Mouse (Mus musculus): ENCODE results near the gene Slc30a4. TPM values are rescaled to one million over a fixed set of nuclear protein-coding genes. Genes with fewer than 3 reads are reported as not detected.

The Slc30a4 gene
- polyA plus RNA-seq, 1 experiment = 6.2 TPM

GRCm38 (mm10) chr2:122708080-122708479 lies 5.6 kb upstream of the Slc30a4 start:
- DNase-seq = no peak
- Histone ChIP-seq H3K27ac (ENCODE audit: insufficient read depth, low read depth, low read length) (no peak overlapping the region), H3K36me3 (ENCODE audit: control insufficient read depth, insufficient read depth, low read length) (no peaks in the 10 kb centered on the region), H3K4me1 (ENCODE audit: control insufficient read depth, insufficient read depth, low read length) (no peaks in the 10 kb centered on the region), H3K27me3 (replicated peaks; ENCODE audit: control insufficient read depth, insufficient read depth, low read length) (no peaks in the 10 kb centered on the region), H3K4me3 (ENCODE audit: insufficient read depth, low read depth, low read length) (no peak overlapping the region)
- TF ChIP-seq POLR2A (IDR thresholded peaks at IDR 0.05; ENCODE audit: low read depth, low read length) (no peak), CTCF (conservative IDR thresholded peaks at IDR 0.05; ENCODE audit: insufficient read depth, insufficient read length, low read depth, low read length) (no peak)
- 58% methylated on average over 3 of the region's 3 CpGs for WGBS

DNA sequence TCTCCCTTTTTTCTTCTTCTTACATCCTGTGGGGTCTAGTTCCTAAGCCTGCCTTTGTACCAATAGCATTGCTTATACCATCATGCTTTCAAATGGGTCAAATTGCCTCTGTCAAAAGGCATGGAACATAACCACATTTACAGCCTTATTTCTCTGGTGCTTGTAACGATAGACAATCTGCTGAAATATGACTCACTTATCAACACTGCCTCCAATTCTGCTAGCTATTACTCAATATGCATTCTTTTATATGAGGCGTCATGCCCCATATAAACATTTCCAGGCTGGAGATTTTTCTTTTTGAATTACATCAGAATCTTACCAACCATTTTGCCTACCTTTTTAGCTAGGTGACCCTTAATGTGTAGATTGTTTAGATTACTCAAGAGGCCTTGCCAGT lies 2.1 kb upstream of the Slc30a4 start:
- Histone ChIP-seq H3K4me1 (ENCODE audit: control insufficient read depth, insufficient read depth, low read length) (no peaks in the 10 kb centered on the region; the same call in 1 of the 2 replicates), H3K4me3 (ENCODE audit: insufficient read depth, low read depth, low read length) (no peak overlapping the region), H3K27me3 (replicated peaks; ENCODE audit: control insufficient read depth, insufficient read depth, low read length) (no peaks in the 10 kb centered on the region), H3K36me3 (ENCODE audit: control insufficient read depth, insufficient read depth, low read length) (no peaks in the 10 kb centered on the region), H3K27ac (ENCODE audit: insufficient read depth, low read depth, low read length) (no peak overlapping the region)
- 94% methylated on average over 2 of the region's 2 CpGs for WGBS
- no peak for TF ChIP-seq CTCF (conservative IDR thresholded peaks at IDR 0.05; ENCODE audit: insufficient read depth, insufficient read length, low read depth, low read length)
- TF ChIP-seq POLR2A (IDR thresholded peaks at IDR 0.05; ENCODE audit: low read depth, low read length) = no peak
- no peak for DNase-seq

- no peaks in the 10 kb centered on the region; the same call in 1 of the 2 replicates for H3K4me1 ChIP-seq (ENCODE audit: control insufficient read depth, insufficient read depth, low read length)
- DNase-seq = peak; percentile 49
- no peaks in the 10 kb centered on the region for H3K27me3 ChIP-seq (replicated peaks; ENCODE audit: control insufficient read depth, insufficient read depth, low read length)
- under 1% methylated on average over 15 of the region's 15 CpGs for WGBS
- no peaks in the 10 kb centered on the region for H3K36me3 ChIP-seq (ENCODE audit: control insufficient read depth, insufficient read depth, low read length)
- peak overlapping the region; percentile 78 for H3K4me3 ChIP-seq (ENCODE audit: insufficient read depth, low read depth, low read length)
- TF ChIP-seq CTCF (conservative IDR thresholded peaks at IDR 0.05; ENCODE audit: insufficient read depth, insufficient read length, low read depth, low read length) (no peak), POLR2A (IDR thresholded peaks at IDR 0.05; ENCODE audit: low read depth, low read length) (no peak)
- peak overlapping the region; percentile 2; the same call in 1 of the 2 replicates for H3K27ac ChIP-seq (ENCODE audit: insufficient read depth, low read depth, low read length)
Measured at GRCm38 (mm10) chr2:122701871-122702180, 637 bp downstream of the Slc30a4 start.

- Histone ChIP-seq H3K27me3 (replicated peaks; ENCODE audit: control insufficient read depth, insufficient read depth, low read length) (no peaks in the 10 kb centered on the region), H3K4me1 (ENCODE audit: control insufficient read depth, insufficient read depth, low read length) (no peaks in the 10 kb centered on the region; the same call in 1 of the 2 replicates), H3K36me3 (ENCODE audit: control insufficient read depth, insufficient read depth, low read length) (no peaks in the 10 kb centered on the region), H3K4me3 (ENCODE audit: insufficient read depth, low read depth, low read length) (no peak overlapping the region), H3K27ac (ENCODE audit: insufficient read depth, low read depth, low read length) (no peak overlapping the region)
- no peak for DNase-seq
- WGBS = 71% methylated on average over 8 of the region's 8 CpGs
- TF ChIP-seq POLR2A (IDR thresholded peaks at IDR 0.05; ENCODE audit: low read depth, low read length) = no peak
- no peak for TF ChIP-seq CTCF (conservative IDR thresholded peaks at IDR 0.05; ENCODE audit: insufficient read depth, insufficient read length, low read depth, low read length)
Measured at GRCm38 (mm10) chr2:122701012-122701411, 1.5 kb downstream of the Slc30a4 start.

GRCm38 (mm10) chr2:122697526-122697925 lies 4.9 kb downstream of the Slc30a4 start:
- Histone ChIP-seq H3K4me1 (ENCODE audit: control insufficient read depth, insufficient read depth, low read length) (no peaks in the 10 kb centered on the region; the same call in 1 of the 2 replicates), H3K27ac (ENCODE audit: insufficient read depth, low read depth, low read length) (no peak overlapping the region), H3K4me3 (ENCODE audit: insufficient read depth, low read depth, low read length) (no peak overlapping the region), H3K36me3 (ENCODE audit: control insufficient read depth, insufficient read depth, low read length) (no peaks in the 10 kb centered on the region), H3K27me3 (replicated peaks; ENCODE audit: control insufficient read depth, insufficient read depth, low read length) (no peaks in the 10 kb centered on the region)
- 83% methylated on average over 2 of the region's 2 CpGs for WGBS
- DNase-seq = no peak
- TF ChIP-seq POLR2A (IDR thresholded peaks at IDR 0.05; ENCODE audit: low read depth, low read length) = no peak
- TF ChIP-seq CTCF (conservative IDR thresholded peaks at IDR 0.05; ENCODE audit: insufficient read depth, insufficient read length, low read depth, low read length) = no peak

DNA sequence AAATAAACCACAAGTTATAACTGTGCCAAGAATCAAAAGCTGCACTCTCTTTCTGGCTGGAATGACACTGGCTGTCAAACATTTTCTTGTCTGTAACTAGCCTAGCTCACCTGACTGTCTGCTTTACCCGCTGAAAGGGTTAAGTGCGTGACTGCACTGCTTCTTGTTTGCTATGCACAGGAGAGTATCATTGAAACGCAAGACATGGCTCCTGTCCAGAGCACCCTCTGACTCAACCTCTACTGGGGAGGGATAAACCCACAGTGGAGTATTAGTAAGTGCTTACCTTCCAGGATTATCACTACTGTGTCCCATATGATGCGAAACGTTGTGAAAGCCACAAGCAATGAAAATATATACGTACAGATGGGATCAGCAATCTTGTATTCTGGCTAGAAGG lies 15.8 kb downstream of the Slc30a4 start:
- H3K4me1 ChIP-seq (ENCODE audit: control insufficient read depth, insufficient read depth, low read length) = no peaks in the 10 kb centered on the region
- peaks cover 4% of the 10 kb centered on the region; the same call in 1 of the 2 replicates for H3K36me3 ChIP-seq (ENCODE audit: control insufficient read depth, insufficient read depth, low read length)
- H3K4me3 ChIP-seq (ENCODE audit: insufficient read depth, low read depth, low read length) = no peak overlapping the region
- DNase-seq = no peak
- 80% methylated on average over 6 of the region's 6 CpGs for WGBS
- H3K27ac ChIP-seq (ENCODE audit: insufficient read depth, low read depth, low read length) = no peak overlapping the region
- TF ChIP-seq CTCF (conservative IDR thresholded peaks at IDR 0.05; ENCODE audit: insufficient read depth, insufficient read length, low read depth, low read length) = no peak
- no peak for TF ChIP-seq POLR2A (IDR thresholded peaks at IDR 0.05; ENCODE audit: low read depth, low read length)
- no peaks in the 10 kb centered on the region for H3K27me3 ChIP-seq (replicated peaks; ENCODE audit: control insufficient read depth, insufficient read depth, low read length)

DNA sequence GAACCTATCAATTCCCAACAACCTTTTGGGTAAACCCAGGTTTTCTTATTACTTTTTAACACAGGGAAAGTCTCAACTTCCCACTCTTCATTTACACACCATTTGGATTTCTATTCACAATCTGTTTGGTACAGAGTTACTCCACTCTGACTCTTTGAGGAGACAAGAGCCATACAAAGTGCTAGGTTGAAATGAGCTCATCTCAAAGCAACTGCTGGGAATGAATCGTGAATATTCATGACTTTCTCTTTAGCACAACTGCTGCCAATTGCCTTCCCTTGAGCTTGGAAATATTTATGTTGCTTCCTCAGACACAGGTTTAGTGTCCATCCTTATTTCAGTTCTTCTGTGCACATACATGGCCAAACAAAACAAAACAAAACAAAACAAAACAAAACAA lies 18.8 kb downstream of the Slc30a4 start:
- TF ChIP-seq CTCF (conservative IDR thresholded peaks at IDR 0.05; ENCODE audit: insufficient read depth, insufficient read length, low read depth, low read length) (no peak), POLR2A (IDR thresholded peaks at IDR 0.05; ENCODE audit: low read depth, low read length) (no peak)
- no peak for DNase-seq
- Histone ChIP-seq H3K36me3 (ENCODE audit: control insufficient read depth, insufficient read depth, low read length) (peaks cover 4% of the 10 kb centered on the region; the same call in 1 of the 2 replicates), H3K27ac (ENCODE audit: insufficient read depth, low read depth, low read length) (no peak overlapping the region), H3K27me3 (replicated peaks; ENCODE audit: control insufficient read depth, insufficient read depth, low read length) (0 out of 2 replicates have a peak, but pooled peaks cover 1% of the 10 kb centered on the region), H3K4me1 (ENCODE audit: control insufficient read depth, insufficient read depth, low read length) (no peaks in the 10 kb centered on the region), H3K4me3 (ENCODE audit: insufficient read depth, low read depth, low read length) (no peak overlapping the region)
- 84% methylated on average over 1 of the region's 1 CpGs for WGBS

Data from kidney, adult 2 months (tissue).